Mouse (Mus musculus): ENCODE measurements around the gene Sema3f.

DNA sequence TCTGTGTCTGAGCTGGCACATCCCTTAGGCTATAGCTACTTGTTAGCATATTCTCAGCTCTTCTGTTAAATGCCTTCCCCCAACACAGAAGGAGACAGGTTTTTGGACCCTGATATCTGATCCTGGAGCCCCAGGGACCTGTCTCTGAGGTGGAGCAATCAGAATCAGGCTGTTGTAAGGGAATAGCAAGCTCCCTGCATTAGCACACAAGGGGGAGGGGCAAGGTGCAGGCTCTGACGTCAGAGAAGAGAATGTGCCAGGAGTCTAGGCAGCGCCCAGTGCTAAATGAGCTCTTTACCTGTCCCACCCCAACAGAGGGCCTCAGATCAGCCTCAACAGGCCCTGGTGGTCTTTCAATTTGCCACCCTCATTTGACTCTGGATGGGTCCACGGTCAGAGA is 16.8 kb upstream of the Sema3f start:
- TF ChIP-seq POLR2A (IDR thresholded peaks at IDR 0.05; ENCODE audit: low read depth, low read length) (no peak), CTCF (IDR thresholded peaks at IDR 0.05; ENCODE audit: extremely low read depth, insufficient read length, insufficient replicate concordance, low read depth, low read length) (no peak)

Data from small intestine, adult 2 months (tissue).